Mouse (Mus musculus): ENCODE measurements around the gene Cdca7l. TPM values are rescaled to one million over a fixed set of nuclear protein-coding genes. Genes with fewer than 3 reads are reported as not detected.
"Not testable (repeated sequence)": the region's sequence is repeated elsewhere in the genome, so short reads cannot be mapped to it uniquely, and the experiment has no call there.

Gene Cdca7l
- polyA plus RNA-seq (2015; fragmentation: Nextera tagmentation; extraction: Ambion mirVana) = 3.3 and 5.4 TPM in 2 replicates

DNA sequence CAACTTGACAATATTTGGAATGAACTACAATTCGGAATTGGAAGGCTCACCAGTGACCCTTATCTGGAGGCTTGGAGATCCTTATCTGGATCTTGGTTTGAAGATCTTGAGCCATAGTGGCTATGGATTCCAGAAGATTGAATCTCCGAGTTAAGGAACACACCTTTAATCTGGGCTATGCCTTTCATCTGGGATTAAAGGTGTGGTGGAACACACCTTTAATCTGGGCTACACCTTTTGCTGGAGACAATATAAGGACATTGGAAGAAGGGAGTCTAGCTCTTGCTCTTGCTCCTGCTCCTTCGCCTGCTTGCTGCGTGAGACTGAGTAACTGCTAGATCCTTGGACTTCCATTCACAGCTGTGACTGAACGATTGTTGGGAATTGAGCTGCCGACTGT is at the start of gene Cdca7l:
Cdca7l (plus strand) TSS at position 301 of the 400 bp plus-strand sequence.
- H3K27me3 ChIP-seq = peaks cover 31% of the 10 kb centered on the region
- ATAC-seq (ENCODE audit: low read depth); H3K4me3 ChIP-seq; H3K36me3 ChIP-seq; H3K4me2 ChIP-seq; H3K9me3 ChIP-seq; H3K27ac ChIP-seq (replicated peaks); H3K9ac ChIP-seq: not testable (repeated sequence)
- H3K4me1 ChIP-seq (replicated peaks) = peaks cover 36% of the 10 kb centered on the region
- 89% methylated on average over 1 of the region's 6 CpGs for WGBS

DNA sequence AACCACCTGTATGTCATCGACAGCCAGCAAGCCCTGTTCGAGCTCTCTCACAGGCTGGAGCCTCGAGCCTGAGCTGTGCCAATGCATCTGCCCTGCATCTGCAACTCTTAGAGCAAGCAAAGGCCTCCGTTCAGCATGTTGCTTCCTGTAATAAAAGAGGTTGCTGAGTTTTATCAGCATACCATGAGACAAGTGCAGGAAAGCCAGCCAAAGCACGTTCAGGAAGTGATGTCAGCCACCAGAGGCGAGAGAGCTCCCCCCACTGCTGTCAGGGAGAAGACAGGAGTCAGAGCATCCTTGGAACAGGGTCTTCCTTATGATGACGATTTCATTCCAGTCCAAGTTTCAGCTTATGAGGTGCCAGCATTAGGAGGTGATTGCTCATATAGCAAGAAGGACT is 48.1 kb upstream of the Cdca7l start:
- Histone ChIP-seq H3K4me3 (no peak overlapping the region), H3K9ac (no peak overlapping the region), H3K27ac (replicated peaks) (no peak overlapping the region), H3K4me2 (no peak overlapping the region), H3K4me1 (replicated peaks) (peaks cover 23% of the 10 kb centered on the region), H3K36me3 (peaks cover 47% of the 10 kb centered on the region), H3K9me3 (no peaks in the 10 kb centered on the region), H3K27me3 (no peaks in the 10 kb centered on the region)
- no peak for ATAC-seq (ENCODE audit: low read depth)
- WGBS = 72% methylated on average over 7 of the region's 7 CpGs

DNA sequence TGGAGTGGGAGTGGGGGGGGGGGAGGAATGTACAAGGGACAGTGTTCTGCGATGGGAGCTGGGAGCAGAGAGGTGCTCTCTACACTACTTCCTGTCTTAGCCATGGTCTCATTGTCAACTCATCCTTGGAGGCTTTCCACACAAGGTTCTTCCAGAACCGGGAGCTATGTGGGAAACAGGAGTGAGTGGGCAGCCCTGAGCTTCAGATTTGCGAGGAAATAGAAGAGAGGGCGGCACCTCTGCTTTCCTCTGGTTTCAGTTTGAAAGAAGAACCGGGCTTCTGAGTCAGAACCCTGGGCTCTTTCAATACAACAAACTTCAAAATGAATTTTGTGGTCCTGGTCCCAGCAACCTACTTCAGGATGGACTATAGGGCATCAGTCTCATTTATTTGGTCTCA is 43.7 kb upstream of the Cdca7l start:
- no peak overlapping the region for H3K9ac ChIP-seq
- H3K4me3 ChIP-seq = no peak overlapping the region
- ATAC-seq (ENCODE audit: low read depth) = no peak
- no peak overlapping the region for H3K27ac ChIP-seq (replicated peaks)
- H3K9me3 ChIP-seq = no peaks in the 10 kb centered on the region
- no peak overlapping the region for H3K4me2 ChIP-seq
- peaks cover 26% of the 10 kb centered on the region for H3K36me3 ChIP-seq
- 83% methylated on average over 5 of the region's 5 CpGs for WGBS
- H3K27me3 ChIP-seq = no peaks in the 10 kb centered on the region
- H3K4me1 ChIP-seq (replicated peaks) = peaks cover 9% of the 10 kb centered on the region

DNA sequence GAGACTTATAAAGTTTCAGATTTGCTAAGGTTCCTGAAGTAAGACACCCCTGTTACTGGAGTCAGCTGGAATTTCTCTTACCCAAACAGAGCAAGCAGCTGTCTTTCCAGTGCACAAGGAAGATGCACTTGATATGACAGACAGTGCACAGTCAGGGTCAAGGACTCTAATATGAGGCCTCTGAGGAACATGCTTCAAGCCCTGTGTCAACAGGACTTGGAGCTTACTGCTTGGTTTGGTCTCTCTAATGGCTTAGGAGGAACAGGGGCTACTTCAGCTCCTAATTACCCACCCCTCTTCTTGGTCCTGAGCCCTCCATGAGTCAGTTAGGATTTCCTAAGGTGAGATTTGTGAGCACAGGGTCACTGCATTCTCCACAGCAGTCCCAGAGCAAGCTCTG is 43.2 kb upstream of the Cdca7l start:
- Histone ChIP-seq H3K9ac (no peak overlapping the region), H3K4me2 (no peak overlapping the region), H3K9me3 (no peaks in the 10 kb centered on the region), H3K36me3 (peaks cover 26% of the 10 kb centered on the region), H3K27me3 (no peaks in the 10 kb centered on the region), H3K4me3 (no peak overlapping the region), H3K27ac (replicated peaks) (no peak overlapping the region), H3K4me1 (replicated peaks) (peaks cover 9% of the 10 kb centered on the region)
- no peak for ATAC-seq (ENCODE audit: low read depth)

DNA sequence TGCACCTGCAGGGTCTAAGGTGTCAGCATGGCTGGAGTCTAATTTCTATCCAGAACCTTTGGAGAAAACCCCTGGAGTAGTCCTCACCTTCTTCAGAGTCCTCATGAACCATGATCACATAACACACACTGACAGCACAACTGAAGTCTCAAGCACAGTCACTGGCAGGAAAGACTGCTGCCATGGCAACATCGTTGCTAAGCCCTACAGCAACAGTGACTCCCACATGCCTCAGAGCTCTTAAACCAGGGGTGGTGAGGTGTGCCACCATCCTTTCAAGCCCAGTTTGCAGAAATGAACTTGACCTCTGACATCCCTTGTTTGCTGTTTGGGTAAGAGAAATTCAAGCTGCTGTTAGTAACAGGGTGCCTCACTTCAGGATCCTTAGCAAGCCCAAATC is 42.4 kb upstream of the Cdca7l start:
- H3K4me2 ChIP-seq = no peak overlapping the region
- H3K27me3 ChIP-seq = no peaks in the 10 kb centered on the region; the same call in 1 of the 2 replicates
- H3K4me1 ChIP-seq (replicated peaks) = peaks cover 9% of the 10 kb centered on the region
- 40% methylated on average over 1 of the region's 1 CpGs for WGBS
- H3K27ac ChIP-seq (replicated peaks) = no peak overlapping the region
- peaks cover 17% of the 10 kb centered on the region for H3K36me3 ChIP-seq
- H3K9me3 ChIP-seq = no peaks in the 10 kb centered on the region
- H3K9ac ChIP-seq = no peak overlapping the region
- ATAC-seq (ENCODE audit: low read depth) = no peak
- no peak overlapping the region for H3K4me3 ChIP-seq

DNA sequence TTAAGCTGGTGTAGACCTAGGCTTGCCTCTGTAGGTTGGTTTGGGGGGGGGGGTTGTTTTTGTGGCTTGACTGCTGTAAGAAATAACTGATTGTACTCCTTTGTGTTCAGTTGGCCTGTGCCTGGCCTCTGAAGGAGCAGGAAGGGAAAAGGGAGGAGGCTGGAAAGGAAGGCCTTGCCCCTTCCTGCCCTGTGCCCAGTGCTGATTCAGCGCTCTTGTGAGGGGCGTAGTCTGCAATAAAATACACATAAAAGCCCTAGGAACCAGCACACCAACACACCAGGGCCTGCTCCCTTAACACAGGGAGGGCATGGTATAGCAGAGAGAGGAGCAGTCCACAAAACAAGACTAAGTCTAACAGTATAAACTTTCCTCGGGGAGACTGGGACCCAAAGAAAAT is 40.8 kb upstream of the Cdca7l start:
- no peak overlapping the region for H3K27ac ChIP-seq (replicated peaks)
- 0 out of 2 replicates have a peak, but pooled peaks cover 6% of the 10 kb centered on the region for H3K36me3 ChIP-seq
- no peak overlapping the region for H3K4me2 ChIP-seq
- no peaks in the 10 kb centered on the region for H3K9me3 ChIP-seq
- peaks cover 9% of the 10 kb centered on the region for H3K4me1 ChIP-seq (replicated peaks)
- 49% methylated on average over 3 of the region's 3 CpGs for WGBS
- H3K27me3 ChIP-seq = peaks cover 2% of the 10 kb centered on the region; the same call in 1 of the 2 replicates
- ATAC-seq (ENCODE audit: low read depth) = no peak
- H3K4me3 ChIP-seq = no peak overlapping the region
- H3K9ac ChIP-seq = no peak overlapping the region

DNA sequence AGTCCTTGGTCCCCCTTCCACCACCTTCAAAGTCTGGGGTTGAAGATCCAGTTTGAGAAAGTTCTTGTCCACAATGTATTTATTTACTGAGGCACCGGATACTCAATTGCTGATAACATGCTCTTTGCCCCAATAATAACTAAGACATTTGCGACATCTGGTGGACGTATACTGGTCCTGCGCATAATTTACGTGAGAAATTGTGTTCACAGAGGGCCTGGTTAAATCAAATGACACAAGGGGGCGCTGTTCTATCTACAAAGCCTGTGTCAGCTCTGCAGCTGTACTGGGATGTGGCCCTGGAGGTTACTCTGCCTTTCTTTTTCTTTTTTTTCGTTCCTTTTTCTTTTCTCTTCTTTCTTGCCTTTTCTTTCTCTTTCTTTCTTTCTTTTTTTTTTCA is 39.2 kb upstream of the Cdca7l start:
- 8% methylated on average over 7 of the region's 7 CpGs for WGBS

DNA sequence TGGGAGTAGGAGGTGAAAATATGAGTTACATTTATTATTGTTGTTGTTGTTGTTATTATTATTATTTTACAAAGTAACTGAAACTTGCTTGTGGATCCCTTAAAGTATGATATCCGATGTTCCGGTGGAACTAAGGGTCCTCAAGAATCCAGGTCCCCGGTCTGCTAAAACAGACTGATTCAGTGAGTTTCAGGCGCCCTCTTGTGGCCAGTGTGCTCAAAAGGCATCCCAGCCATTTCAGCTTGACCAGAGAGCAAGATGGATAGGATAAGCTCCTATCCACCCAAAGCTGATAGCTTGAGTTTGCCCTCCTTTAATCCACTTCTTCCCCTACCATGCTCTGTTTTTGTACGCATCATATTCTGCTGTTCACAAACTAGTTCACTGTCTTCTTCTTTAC is 35.0 kb upstream of the Cdca7l start:
- H3K27ac ChIP-seq (replicated peaks) = no peak overlapping the region
- no peak overlapping the region for H3K4me3 ChIP-seq
- peaks cover 32% of the 10 kb centered on the region for H3K27me3 ChIP-seq
- H3K4me2 ChIP-seq = no peak overlapping the region
- no peaks in the 10 kb centered on the region for H3K4me1 ChIP-seq (replicated peaks)
- 0 out of 2 replicates have a peak, but pooled peaks have one; percentile 17 for ATAC-seq (ENCODE audit: low read depth)
- H3K36me3 ChIP-seq = no peaks in the 10 kb centered on the region
- 5% methylated on average over 5 of the region's 5 CpGs for WGBS
- H3K9ac ChIP-seq = no peak overlapping the region
- H3K9me3 ChIP-seq = no peaks in the 10 kb centered on the region

More for the DNA sequence above, 39.2 kb upstream of the Cdca7l start:
- no peak overlapping the region for H3K27ac ChIP-seq (replicated peaks)
- peaks cover 9% of the 10 kb centered on the region for H3K4me1 ChIP-seq (replicated peaks)
- H3K4me3 ChIP-seq = no peak overlapping the region
- H3K9me3 ChIP-seq = no peaks in the 10 kb centered on the region
- peak; percentile 60; the same call in 1 of the 2 replicates for ATAC-seq (ENCODE audit: low read depth)
- H3K9ac ChIP-seq = no peak overlapping the region
- no peak overlapping the region for H3K4me2 ChIP-seq
- H3K36me3 ChIP-seq = 0 out of 2 replicates have a peak, but pooled peaks cover 2% of the 10 kb centered on the region
- H3K27me3 ChIP-seq = peaks cover 9% of the 10 kb centered on the region; the same call in 1 of the 2 replicates

DNA sequence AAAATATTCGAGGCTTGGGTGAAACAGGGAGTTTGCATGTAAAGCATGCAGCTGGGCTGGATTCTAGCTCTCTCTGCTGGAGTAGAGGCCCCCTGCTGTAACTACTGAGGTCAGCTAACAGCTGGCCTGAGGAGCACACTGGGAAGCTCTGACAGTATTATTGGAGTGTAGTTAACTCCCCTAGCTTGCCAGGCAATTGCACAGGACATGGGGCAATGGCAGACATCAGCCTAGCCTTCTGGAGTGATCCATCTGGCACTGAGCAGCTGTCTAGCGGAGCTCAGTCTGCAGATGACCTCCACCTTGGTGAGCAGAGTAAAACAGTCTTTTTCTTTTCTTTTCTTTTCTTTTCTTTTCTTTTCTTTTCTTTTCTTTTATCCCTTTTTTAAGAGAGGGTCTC is 33.9 kb upstream of the Cdca7l start:
- H3K27ac ChIP-seq (replicated peaks) = no peak overlapping the region
- 28% methylated on average over 2 of the region's 2 CpGs for WGBS
- H3K27me3 ChIP-seq = peaks cover 40% of the 10 kb centered on the region
- no peaks in the 10 kb centered on the region for H3K36me3 ChIP-seq
- H3K9ac ChIP-seq = no peak overlapping the region
- no peaks in the 10 kb centered on the region for H3K9me3 ChIP-seq
- no peak for ATAC-seq (ENCODE audit: low read depth)
- H3K4me1 ChIP-seq (replicated peaks) = no peaks in the 10 kb centered on the region
- H3K4me3 ChIP-seq = no peak overlapping the region
- H3K4me2 ChIP-seq = no peak overlapping the region

DNA sequence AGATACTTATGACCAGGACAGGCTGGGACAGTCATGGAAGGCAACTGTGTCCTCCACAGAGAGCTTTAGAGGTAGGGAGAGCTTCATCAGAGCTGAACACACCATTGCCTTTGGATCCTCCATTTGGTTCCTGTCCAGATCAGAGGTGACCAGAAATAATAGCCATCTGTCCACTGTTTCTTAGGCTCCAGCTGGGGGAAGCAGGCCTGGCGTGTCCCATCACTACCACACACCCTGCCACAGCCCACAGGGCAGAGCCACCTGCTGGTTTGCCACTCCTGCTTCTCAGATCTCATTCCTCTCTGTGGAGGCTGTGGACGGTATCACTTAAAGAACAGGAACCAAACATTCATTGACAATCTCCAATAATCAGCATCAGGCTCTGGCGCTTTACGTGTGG is 32.9 kb upstream of the Cdca7l start:
- no peak for ATAC-seq (ENCODE audit: low read depth)
- Histone ChIP-seq H3K27ac (replicated peaks) (no peak overlapping the region), H3K9ac (no peak overlapping the region), H3K9me3 (no peaks in the 10 kb centered on the region), H3K27me3 (peaks cover 45% of the 10 kb centered on the region), H3K4me1 (replicated peaks) (no peaks in the 10 kb centered on the region), H3K4me2 (no peak overlapping the region), H3K36me3 (no peaks in the 10 kb centered on the region), H3K4me3 (no peak overlapping the region)
- WGBS = 84% methylated on average over 4 of the region's 4 CpGs

DNA sequence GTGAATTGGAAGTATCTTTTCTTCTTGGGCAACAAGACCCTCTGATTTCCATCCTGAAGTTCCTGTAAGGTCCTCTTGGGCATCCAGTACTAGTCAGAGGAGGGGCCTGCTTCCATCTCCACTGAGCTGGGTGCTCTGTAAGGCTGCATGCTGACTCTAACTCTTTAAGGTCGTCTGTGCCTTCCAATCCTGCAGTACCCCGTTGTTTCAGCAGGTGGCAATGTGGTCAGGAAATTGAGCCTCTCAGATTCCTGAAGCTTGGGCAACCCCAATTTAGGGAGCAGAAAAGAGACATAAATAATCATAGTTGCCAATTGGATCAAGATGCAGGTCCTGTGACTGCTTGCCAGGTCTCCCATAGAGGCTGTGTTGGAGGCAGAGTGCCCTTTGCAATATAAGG is 31.5 kb upstream of the Cdca7l start:
- Histone ChIP-seq H3K36me3 (no peaks in the 10 kb centered on the region), H3K27ac (replicated peaks) (no peak overlapping the region), H3K4me1 (replicated peaks) (no peaks in the 10 kb centered on the region), H3K9ac (no peak overlapping the region), H3K27me3 (peaks cover 55% of the 10 kb centered on the region), H3K9me3 (no peaks in the 10 kb centered on the region), H3K4me2 (no peak overlapping the region), H3K4me3 (no peak overlapping the region)
- ATAC-seq (ENCODE audit: low read depth) = peak; percentile 74
- 0% methylated on average over 2 of the region's 2 CpGs for WGBS

DNA sequence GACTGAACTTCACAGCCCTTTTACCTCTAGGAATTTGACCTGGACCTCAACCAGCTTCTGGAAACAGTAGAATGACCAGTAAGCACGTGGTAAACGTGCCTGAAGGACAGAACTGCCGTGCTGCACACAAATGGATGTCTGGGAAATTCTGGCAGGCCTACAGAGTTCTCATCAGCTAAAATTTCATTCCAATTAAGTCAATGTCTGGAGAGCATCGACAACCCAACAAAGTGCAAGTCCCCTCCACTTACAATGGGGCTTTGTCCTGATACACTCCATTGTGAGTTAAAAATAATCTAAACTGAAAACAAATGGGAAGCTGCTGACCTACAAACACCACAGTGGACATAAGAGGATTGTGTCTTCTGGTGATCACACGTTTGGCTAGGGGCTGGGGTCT is 27.2 kb upstream of the Cdca7l start:
- Histone ChIP-seq H3K27ac (replicated peaks) (no peak overlapping the region), H3K9me3 (no peaks in the 10 kb centered on the region), H3K4me1 (replicated peaks) (no peaks in the 10 kb centered on the region), H3K27me3 (peaks cover 29% of the 10 kb centered on the region), H3K36me3 (no peaks in the 10 kb centered on the region), H3K4me2 (no peak overlapping the region), H3K9ac (no peak overlapping the region), H3K4me3 (no peak overlapping the region)
- 71% methylated on average over 5 of the region's 5 CpGs for WGBS
- no peak for ATAC-seq (ENCODE audit: low read depth)

DNA sequence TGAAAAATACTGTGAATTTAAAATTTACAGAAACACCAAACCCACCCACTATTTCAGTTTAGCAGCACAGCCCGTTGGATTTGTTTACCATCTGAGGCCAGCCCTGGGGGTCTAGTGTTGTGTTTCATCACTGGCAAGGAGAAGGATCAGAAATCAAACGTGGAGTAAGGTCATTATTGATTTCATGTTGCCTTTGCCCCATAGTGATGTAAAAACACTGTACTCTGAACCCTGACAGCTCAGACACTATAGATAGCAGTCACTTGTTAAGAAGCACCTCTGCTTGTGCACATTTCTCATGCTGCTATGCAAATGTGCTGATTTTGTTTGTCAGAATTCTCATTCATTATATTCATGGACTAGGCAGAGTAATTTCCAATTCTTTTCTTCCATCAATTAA is 22.7 kb upstream of the Cdca7l start:
- Histone ChIP-seq H3K9ac (no peak overlapping the region), H3K27me3 (peaks cover 16% of the 10 kb centered on the region; the same call in 1 of the 2 replicates), H3K9me3 (no peaks in the 10 kb centered on the region), H3K4me3 (no peak overlapping the region), H3K36me3 (no peaks in the 10 kb centered on the region), H3K4me1 (replicated peaks) (no peaks in the 10 kb centered on the region), H3K27ac (replicated peaks) (no peak overlapping the region), H3K4me2 (no peak overlapping the region)
- 49% methylated on average over 2 of the region's 2 CpGs for WGBS
- ATAC-seq (ENCODE audit: low read depth) = no peak
